Mouse (Mus musculus): ENCODE data around the gene 1110065P20Rik.

Gene 1110065P20Rik

DNA sequence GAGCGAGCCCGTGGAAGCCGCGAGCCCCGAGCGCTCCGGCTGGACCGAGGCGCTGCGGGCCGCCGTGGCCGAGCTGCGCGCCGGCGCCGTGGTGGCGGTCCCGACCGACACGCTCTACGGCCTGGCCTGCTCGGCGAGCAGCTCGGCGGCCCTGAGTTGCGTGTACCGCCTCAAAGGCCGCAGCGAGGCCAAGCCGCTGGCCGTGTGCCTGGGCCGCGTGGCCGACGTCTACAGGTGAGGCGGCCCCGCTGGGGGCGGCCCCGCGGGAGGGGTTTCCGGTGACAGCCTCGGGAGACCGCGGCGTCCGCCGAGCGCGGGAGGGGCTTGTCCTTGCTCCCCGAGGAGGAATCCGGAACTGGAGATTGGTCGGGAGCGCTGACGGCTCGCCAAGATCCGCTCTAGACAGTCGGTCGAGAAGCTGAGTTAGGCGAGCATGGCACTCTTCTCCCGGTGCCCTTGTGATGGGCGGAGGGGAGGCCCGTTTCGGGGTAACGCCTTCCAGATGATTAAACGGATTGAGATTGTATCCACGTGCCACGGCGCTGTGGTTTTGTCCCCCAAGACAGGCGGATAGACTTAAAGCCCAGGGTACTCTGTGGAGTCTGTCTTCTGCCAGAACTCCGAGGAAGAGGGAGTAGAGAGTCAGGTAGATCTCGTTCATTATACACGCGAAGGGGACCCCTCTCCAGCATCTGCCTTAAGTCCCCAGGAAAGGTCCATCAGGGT is at the start of gene 1110065P20Rik:
Gene 1110065P20Rik, minus strand, starts transcription at position 264 of the 726 bp plus-strand sequence.
- DNase-seq (ENCODE audit: low read depth, low spot score): peak; percentile 36

DNA sequence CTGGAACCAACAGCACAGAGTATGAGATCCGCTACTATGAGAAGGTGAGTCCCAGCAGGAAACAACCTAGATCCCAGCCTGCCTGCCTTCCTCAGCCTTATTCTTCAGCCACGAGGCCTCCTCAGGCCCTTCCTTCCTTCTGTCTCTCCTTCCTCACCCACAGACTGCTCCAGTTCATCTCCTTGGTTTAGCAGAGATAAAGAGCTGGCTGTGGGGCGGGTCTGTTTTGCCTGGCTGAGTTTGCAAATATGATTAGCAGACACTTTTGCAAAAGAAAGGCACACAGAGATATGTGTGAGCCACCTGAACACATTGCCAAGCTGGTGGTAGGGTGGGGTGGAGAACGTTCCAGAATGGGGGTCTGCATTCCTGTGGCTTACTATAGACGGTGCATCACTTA is 48.9 kb upstream of the 1110065P20Rik start:
- no peak for DNase-seq (ENCODE audit: low read depth, low spot score)

DNA sequence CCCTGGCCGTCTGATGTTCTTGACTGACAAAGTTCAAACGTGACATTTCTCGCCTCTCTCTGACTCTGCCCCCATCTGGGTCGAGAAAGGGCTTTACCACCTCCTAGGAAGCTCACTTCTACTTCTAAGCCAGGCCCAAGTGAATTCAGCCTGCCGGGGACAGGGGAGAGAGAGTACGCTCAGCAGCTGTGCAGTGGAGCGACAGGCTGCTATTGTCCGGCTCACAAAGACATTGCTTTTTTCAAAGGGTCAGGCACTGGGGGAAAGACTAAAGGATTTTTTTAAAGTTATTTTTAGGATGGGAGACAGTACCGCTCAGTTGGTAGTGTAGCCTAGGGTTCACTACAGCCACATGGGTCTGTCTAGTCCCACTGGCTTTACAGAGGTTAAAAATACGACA is 47.4 kb upstream of the 1110065P20Rik start:
- DNase-seq (ENCODE audit: low read depth, low spot score): no peak

DNA sequence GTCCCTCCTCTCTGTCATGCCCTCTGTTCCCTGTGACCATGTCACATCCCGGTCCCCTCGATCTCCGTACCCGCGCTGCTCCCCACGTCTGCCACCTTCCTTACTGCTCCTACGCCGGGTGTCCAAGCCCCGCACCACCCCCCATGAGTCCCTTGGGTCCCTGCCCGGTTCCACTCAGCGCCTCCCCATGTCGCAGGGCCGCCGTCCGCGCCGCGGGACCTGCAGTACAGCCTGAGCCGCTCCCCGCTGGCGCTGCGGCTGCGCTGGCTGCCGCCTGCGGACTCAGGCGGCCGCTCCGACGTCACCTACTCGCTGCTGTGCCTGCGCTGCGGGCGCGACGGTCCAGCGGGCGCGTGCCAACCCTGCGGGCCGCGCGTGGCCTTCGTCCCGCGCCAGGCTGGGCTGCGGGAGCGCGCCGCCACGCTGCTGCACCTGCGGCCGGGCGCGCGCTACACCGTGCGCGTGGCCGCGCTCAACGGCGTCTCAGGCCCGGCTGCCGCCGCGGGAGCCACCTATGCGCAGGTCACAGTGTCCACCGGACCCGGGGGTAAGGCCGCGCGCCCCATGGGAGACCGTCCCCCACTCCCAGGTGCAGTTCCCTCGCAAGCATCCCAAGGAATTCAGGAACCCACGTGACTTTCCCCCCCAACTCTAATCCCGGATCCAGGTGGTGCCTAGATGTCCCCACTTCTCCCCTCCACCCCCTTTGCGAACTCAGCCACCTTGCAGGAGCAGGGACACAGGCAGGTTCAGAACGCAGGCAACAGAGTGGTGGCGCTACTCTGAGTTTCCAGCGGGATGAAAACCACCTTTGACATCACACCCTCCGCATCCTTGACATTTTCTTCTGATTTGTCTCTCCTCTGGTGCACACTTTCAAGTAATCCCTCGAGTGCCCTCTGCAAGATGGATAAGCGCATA is 43.8 kb upstream of the 1110065P20Rik start:
- no peak for DNase-seq (ENCODE audit: low read depth, low spot score)

DNA sequence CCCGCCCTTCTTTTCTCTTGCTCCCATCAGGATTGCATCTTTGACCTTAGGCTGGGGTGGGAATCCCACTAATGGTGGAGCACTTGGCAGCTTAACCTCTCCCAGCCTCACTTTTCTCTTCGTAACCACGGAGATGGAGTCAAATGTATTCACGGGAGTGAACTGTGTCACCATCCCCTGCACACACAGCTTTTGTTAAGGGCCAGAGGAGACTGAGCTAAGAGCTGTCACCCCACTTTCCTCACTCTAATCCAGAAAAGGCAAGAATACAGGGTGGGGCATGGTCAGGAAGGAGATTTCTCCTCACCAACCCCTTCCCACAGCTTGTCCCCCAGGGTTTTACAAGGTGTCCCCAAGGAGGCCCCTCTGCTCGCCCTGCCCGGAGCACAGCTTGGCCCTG is 42.8 kb upstream of the 1110065P20Rik start:
- DNase-seq (ENCODE audit: low read depth, low spot score): no peak

DNA sequence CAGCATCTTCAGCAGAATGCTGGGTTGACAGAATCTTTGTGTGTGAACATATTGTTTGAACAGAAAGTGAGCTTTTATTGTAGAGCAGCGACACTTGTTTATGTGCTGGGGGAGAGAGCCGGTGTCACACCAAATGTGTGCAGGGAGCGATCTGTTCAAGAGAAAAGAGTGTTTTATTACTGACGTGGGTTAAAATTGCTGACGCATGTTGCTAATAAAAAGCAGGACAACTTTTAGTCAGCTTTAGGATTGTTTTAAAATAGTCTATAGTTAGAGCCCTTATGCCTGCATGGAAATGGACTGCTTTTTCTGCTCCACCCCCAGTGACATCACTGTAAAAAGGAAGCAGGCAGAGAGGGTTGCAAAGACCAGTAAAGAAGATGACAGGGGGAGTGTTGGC is 39.8 kb upstream of the 1110065P20Rik start:
- DNase-seq (ENCODE audit: low read depth, low spot score): no peak

DNA sequence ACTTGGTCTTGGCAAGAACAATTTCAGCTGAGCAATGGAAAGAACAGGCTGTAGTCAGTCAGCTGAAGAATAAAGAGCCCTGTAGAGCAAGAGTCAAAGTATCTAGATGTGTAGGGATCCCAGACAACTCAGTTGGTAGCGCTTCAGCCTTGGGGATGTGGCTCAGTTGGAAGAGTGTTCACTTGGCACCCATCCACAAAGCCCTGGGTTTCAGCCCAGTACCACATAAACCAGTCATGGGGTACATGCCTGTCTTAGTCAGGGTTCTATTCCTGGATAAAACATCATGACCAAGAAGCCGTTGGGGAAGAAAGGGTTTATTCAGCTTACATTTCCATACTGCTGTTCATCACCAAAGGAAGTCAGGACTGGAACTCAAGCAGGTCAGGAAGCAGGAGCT is 38.9 kb upstream of the 1110065P20Rik start:
- no peak for DNase-seq (ENCODE audit: low read depth, low spot score)

DNA sequence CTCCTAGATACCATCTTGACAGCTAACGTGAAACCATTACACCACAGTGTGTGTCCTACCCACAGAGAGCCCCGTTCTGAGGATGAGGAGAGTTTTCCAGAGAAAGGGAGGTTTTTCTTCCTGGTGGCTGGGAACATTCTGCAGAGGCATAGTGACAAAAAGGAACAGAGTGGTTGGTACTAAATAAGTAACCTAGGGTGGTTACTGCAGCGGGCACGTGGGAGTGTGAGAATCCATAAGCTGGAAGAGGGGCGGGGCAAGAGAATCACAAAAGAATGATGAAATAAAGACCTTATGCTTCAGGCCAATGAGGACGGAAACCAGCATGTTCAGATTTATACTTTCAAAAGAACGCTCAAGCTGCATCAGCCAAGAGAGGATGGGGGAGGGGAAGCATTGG is 37.7 kb upstream of the 1110065P20Rik start:
- DNase-seq (ENCODE audit: low read depth, low spot score): no peak

DNA sequence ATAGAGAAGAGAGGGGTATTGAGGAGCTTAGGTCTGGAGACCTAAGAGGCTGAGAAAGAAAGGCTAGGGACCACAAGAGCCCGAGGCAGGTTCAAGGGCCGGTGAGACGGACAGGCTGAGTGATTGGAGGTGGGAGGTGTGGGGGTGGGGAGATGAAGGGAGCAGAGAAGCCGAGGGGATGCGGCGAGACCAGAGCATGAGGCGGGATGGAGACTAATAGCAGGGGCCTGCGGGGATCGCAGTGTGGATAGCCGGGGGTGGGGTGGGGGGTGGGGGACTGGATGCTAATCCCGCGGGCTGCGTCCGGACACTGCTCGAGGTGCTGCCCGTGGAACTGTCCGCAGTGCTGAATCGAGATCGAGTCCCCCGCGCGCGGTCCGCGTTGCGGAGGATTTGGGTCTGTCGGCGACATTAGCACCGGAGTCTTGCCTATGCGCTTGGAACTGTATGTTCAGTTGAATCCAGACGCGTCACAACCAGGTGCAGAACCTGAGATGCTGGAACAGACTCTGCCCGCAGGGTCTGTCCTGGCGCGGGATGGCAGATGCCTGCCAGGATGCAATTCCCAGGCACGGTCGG is 31.2 kb upstream of the 1110065P20Rik start:
- DNase-seq (ENCODE audit: low read depth, low spot score): no peak

DNA sequence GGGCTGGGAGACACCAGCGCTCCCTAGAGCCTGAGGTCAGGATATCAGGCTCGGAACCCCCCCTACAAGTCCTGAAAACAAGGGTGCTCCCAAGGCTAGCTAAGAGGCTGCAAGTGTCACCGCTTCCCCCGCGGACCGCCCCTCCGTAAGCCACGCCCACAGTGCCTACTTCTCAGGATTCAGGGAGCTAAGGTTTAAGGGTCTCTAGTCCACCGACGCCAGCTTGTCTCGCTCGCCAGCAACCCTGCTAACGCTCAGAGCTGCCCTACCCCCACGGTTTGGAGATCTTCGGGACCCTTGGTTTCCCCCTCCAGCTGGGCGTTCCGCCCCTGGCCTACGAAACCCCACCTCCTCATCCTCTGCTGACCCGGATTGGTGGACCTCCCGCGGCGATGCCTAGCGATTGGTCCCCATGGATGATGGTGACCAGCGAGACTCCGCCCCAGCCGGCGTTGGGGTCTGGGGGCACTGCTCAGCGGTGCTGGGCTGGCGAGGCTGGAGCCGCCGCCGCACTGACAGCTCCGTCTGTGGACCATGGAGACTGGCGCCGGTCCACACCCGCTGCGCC is 30.4 kb upstream of the 1110065P20Rik start:
- DNase-seq (ENCODE audit: low read depth, low spot score): no peak

DNA sequence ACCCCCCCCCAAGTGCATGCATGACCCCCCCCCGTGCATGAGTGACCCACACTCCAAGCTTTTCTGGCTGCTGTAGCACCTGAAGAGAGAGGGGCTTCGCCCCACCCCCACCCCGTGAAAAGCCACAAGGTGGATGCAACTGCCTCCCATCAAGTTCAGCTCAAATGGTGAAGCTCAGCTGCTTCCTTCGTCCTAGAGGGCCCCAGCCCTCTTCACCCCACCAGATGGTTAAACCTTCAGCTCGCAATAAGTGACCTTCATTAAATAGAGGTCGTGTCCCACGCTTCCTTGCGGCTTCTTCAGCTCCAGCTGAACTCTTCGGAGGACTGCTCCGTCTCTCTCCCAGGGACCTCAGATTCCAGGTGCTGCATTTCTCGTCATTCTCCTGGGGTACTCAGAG is 29.6 kb upstream of the 1110065P20Rik start, which contains the start of gene Epha10:
Gene Epha10, plus strand, starts transcription at position 301 of the 400 bp plus-strand sequence.
- no peak for DNase-seq (ENCODE audit: low read depth, low spot score)

DNA sequence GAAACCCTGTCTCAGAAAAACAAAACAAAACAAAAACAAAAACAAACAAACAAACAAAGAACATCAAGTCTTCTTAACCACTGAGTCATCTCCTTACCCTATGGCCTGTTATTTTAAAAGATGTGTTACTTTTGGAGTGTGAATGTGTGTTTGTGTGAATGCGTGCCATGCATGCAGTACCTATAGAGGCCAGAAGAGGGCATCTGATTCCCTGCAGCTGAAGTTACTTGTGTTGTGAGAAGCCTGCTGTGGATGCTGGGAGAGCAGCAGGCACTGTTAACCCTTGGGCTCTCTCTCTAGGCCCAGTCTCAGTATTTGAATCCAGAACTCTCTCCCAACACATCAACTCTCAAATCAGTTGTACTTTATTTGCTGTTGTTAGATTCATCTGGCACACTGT is 21.7 kb upstream of the 1110065P20Rik start:
- no peak for DNase-seq (ENCODE audit: low read depth, low spot score)

DNA sequence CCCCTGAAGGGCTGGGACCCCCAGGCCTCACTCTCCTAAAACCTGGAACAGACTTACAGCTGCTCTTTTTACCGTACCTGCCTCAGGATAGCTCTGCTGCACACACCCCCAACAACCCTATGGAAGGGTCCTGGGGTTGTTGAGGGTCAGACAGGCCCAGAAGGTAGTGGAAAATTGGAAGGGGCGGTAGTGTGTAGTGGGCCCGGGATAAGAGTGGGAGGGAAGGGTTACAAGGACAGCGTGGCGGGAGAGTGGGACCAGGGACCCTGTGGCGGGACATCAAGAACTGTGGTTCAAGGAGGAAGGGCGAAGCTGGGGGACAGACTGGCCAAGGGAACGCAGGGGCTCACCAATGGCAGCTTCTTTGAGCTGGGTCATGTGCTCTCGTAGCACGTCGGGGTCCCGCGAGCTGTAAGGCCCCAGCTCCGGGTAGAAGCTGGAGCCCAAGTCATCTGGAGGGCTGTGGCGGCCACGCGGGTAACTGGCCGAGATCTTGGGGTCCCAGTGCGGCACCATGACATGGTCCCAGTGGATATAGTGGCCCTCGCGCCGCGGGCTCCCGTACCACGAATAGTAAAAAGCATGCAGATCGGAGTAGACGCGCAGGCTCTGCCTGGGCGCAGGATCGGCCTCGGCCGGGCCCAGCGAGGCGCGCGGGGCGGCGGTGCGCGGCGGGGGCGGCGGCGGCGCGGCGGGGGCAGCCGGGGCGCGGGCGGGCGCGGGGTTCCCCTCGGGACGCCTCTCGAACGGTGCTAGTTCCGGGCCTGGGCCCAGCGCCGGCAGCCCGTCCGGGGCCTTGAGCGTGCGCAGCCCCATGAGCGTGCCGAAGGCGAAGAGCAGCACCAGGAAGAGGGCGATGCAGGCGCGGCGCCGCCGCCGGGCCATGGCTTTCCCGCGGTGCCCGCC is 10.5 kb upstream of the 1110065P20Rik start, which contains the start of gene Maneal:
Gene Maneal, minus strand, starts transcription at position 889 of the 906 bp plus-strand sequence.
- DNase-seq (ENCODE audit: low read depth, low spot score): no peak

DNA sequence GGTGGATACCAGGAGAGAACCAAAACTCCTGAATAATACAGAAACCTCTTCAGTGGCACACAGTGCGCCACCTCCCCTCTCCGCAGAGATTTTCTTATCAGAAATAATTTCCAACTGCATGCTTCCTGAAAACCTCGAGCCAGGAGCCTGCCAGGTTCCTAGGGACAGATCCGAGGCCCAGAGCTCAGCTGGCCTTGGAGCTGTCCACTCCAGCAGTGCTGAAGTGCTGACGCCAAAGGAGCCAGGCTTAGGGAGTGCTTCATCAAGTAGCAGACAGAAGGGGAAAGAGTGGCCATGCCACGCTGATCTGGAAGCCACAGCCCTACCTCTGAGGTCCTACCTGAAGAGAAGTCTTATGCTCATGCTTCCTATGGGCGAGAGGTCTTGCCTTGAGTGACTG is 9.4 kb upstream of the 1110065P20Rik start:
- peak; percentile 27 for DNase-seq (ENCODE audit: low read depth, low spot score)

DNA sequence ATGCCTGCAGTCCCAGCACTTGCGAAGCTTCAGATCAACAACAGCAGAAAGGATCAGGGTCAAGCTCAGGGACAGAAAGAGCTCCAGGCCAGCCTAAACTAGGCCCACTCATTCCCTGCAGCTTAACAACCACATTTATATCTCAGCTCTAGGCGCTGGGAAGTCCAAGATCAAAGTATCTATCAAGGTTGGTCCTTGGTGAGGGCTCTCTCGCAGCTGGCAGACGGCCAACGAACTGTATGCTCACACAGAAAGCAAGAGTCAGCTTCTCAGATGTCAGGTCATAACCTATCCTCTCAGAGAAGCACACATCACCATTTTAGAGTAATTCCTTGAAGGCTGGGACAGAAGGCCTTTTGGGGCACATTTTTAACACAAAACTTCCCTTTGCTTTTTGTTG is 7.4 kb upstream of the 1110065P20Rik start:
- DNase-seq (ENCODE audit: low read depth, low spot score): no peak

DNA sequence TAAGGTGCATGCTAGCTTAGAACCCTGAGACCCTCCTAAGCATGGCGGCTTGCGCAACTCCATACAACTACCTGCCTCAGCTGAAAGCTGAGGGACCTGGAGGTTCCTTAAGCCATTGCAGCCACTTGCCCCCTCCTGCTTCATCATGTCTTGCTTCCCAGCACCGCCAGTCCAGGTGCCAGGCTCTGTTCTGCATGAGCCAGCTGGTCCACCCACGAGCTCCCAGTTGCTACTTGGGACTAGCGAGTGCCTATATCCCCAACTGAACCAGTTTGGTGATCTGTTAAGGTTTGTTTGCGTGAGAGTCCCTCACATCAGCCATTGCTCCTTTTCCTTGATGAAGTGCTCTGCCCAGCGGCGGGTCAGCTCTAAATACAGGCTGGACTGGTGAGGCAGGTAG is 5.3 kb upstream of the 1110065P20Rik start:
- DNase-seq (ENCODE audit: low read depth, low spot score): no peak

DNA sequence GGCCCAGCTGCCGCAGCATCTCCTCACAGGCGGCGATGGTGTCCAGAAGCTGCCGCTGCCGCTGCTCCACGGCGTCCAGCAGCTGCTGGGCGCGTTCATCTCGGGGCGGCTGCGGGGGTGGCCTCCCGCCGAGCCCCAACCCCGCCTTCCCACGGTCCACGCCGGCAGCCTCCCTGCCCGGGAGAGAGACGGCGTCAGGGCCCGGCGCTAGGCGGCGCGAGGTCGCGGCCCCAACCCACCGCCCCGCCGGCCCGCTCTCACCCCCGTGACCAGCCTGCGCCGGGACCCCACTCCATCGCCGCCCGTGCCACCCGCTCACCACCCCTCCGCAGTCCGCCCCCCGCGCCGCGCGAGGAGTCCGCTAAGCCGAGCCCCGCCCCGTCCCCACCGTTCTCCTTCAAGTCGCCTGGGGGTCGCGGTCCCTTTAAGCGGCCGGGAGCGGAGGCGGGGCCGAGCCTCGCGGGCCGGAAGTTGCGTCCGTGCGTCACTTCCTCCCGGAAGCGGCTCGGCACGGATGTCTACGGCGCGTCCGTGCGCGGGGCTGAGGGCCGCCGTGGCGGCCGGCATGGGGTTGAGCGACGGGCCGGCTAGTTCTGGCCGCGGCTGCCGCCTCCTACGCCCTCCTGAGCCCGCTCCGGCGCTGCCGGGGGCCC is 609 bp downstream of the 1110065P20Rik start, which contains the start of gene Yrdc:
Gene Yrdc, plus strand, starts transcription at position 419 of the 653 bp plus-strand sequence.
- DNase-seq (ENCODE audit: low read depth, low spot score): peak; percentile 80

DNA sequence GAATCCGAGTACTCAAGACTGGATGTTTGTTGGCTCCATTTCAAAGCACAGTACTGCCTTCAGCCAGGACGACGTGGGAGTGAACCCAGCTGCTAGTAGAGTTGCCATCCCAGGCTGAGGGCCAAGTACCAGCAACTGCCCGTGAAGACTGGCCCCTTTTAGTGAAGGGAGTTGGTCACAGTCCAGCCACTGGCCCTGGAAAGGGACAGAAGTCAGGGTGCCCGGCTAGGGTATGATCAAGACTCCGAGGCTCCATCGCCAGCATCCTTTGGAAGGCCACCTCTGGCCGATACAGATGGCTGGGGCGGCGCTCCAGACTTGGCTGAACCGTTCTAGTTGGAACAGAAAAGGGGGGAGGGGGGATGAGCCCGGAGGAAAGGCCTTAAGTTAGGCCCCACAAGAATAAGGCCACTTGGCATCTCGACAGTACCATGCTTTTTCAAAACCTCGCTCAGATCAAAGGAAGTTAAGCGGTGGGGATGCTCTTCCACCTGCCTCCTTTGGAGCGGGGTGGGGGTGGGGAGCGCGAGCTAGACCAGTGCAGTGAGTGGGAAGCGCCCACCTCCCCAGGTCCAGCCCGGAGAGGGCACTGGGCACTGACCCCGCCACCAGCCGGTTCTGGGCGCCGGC is 1.2 kb downstream of the 1110065P20Rik start:
- DNase-seq (ENCODE audit: low read depth, low spot score): peak; percentile 40

DNA sequence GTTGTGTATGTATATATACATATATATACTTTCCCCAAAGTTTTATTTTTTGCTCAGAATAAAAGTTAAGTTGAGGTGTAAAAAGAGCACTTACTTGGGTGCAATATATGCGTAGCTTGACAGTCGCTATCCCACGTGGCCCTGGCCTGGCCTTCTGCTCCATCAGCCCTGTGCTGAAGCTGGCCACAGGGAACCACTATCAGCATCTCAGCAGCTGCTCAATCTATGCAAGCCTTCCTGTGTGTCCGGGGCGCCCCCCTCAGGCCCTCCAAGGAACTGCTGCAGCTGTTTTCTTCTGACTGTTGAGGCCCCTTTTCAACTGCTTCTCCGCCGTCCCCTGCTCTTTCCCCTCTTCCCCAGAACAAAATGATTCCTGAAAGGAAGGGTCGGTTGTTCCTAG is 3.4 kb downstream of the 1110065P20Rik start:
- DNase-seq (ENCODE audit: low read depth, low spot score): peak; percentile 46

DNA sequence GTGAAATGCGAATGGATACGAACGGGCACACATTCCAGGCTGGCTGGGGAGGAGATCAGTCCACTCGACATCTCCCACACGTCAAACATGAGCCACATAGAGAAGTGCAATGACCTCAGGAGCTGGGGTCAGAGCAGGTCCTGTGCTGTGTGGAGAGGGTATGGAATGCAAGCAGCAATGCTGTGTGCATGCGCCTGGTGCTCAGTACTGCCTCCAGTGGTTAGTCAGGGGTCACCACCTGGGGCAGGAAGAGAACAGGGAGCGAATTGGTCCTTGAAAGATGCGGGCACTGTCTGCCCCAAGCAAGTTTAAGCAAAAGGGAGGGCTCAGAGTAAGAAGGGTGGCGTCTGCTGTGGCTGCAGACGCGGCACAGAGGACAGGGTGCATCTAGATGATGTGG is 7.5 kb downstream of the 1110065P20Rik start:
- no peak for DNase-seq (ENCODE audit: low read depth, low spot score)

Data from skeletal muscle tissue, adult 2 months (tissue).